26 mouse cellular contexts compared by ENCODE assay signal in genomic region chr17:31918374-31918773, GRCm38 (mm10).
"Had no signal": no experiment of that assay in that cellular context is flagged by ENCODE, and none has a peak within 500 bp of the region (broad histone marks: within the 10 kb centered on the region; RNA-seq: fewer than 3 reads in every experiment).

No protein-coding gene starts in this region.

- H3K36me3 ChIP-seq: heart, embryonic 13.5 days; heart, embryonic 15.5 days; hindbrain, embryonic 13.5 days; hindbrain, embryonic 15.5 days; kidney, embryonic 15.5 days; limb, embryonic 13.5 days; limb, embryonic 15.5 days had no signal

- H3K27me3 ChIP-seq: heart, embryonic 13.5 days; heart, embryonic 15.5 days; hindbrain, embryonic 13.5 days; hindbrain, embryonic 15.5 days; kidney, embryonic 15.5 days; limb, embryonic 13.5 days; limb, embryonic 15.5 days had no signal

- H3K4me2 ChIP-seq: heart, embryonic 11.5 days; heart, embryonic 13.5 days; heart, embryonic 15.5 days; hindbrain, embryonic 13.5 days; hindbrain, embryonic 15.5 days; kidney, embryonic 15.5 days; limb, embryonic 13.5 days; limb, embryonic 15.5 days had no signal

- DNase-seq: forebrain, postnatal 0 days; gastrocnemius, postnatal 10 days; gastrocnemius, postnatal 25 days; heart, adult 11 months; heart, adult 2 months; heart, postnatal 14 days; heart, postnatal 36 days; kidney, adult 11 months; kidney, adult 2 months; kidney, adult 9 months; kidney, postnatal 14 days; kidney, postnatal 36 days; layer of hippocampus, adult 9-11 months; layer of hippocampus, postnatal 36 days; left cerebral cortex, postnatal 4 days had no signal

- H3K4me3 ChIP-seq: heart, adult 2 months; heart, embryonic 13.5 days; heart, embryonic 15.5 days; hindbrain, embryonic 13.5 days; hindbrain, embryonic 15.5 days; kidney, embryonic 15.5 days; limb, embryonic 13.5 days; limb, embryonic 15.5 days had no signal

- H3K9me3 ChIP-seq: heart, embryonic 13.5 days; heart, embryonic 15.5 days; hindbrain, embryonic 13.5 days; hindbrain, embryonic 15.5 days; kidney, embryonic 15.5 days; limb, embryonic 13.5 days; limb, embryonic 15.5 days had no signal

- H3K27ac ChIP-seq: heart, adult 2 months; heart, embryonic 13.5 days; heart, embryonic 15.5 days; hindbrain, embryonic 13.5 days; hindbrain, embryonic 15.5 days; hindbrain, postnatal 0 days; kidney, embryonic 15.5 days; kidney, postnatal 0 days; limb, embryonic 13.5 days; limb, embryonic 15.5 days had no signal

- H3K9ac ChIP-seq: forebrain, postnatal 0 days; heart, embryonic 13.5 days; heart, embryonic 15.5 days; hindbrain, embryonic 13.5 days; hindbrain, embryonic 15.5 days; kidney, embryonic 15.5 days; limb, embryonic 13.5 days; limb, embryonic 15.5 days had no signal

- H3K4me1 ChIP-seq: hindbrain, embryonic 15.5 days had no signal

- ATAC-seq: forebrain, postnatal 0 days; hindbrain, postnatal 0 days; intestine, embryonic 16.5 days had no signal
